Mouse (Mus musculus): Measurements from ENCODE around the gene Gnb5. TPM values are rescaled to one million over a fixed set of nuclear protein-coding genes. Genes with fewer than 3 reads are reported as not detected.

The Gnb5 gene
- polyA plus RNA-seq, 1 experiment from 2014 or later, result 78.1 TPM

DNA sequence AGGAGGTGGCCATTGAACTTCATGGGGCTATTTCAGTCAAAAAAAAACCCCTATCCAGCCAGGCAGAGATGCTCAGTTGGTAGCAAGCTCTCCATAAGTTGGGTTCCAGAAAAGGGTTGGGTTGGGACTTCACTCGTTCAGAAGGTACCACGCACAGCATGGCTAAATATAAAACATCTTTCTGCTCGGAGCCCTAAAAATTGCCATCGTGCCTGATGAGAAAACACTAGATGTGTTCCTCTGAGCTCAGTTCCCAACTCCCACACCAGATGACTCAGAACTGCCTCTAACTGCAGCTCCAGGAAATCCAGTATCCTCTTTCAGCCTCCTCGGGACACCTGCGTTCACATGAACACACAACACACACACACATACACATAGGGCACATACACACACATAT is 31.9 kb downstream of the Gnb5 start:
- no peaks in the 10 kb centered on the region for H3K9me3 ChIP-seq (replicated peaks; ENCODE audit: control insufficient read depth, low read length, poor library complexity, severe bottlenecking)
- no peak overlapping the region for H3K9ac ChIP-seq (ENCODE audit: low read depth, low read length)
- H3K4me1 ChIP-seq (ENCODE audit: control insufficient read depth, insufficient read depth, low read length), result no peaks in the 10 kb centered on the region
- WGBS, result 92% methylated on average over 6 of the region's 6 CpGs
- no peaks in the 10 kb centered on the region for H3K27me3 ChIP-seq (ENCODE audit: control insufficient read depth, insufficient read depth, low read depth, low read length)
- no peak overlapping the region for H3K27ac ChIP-seq (ENCODE audit: low read length)
- H3K4me3 ChIP-seq (ENCODE audit: low read depth, low read length), result no peak overlapping the region
- no peak for ATAC-seq
- peaks cover 48% of the 10 kb centered on the region for H3K36me3 ChIP-seq (ENCODE audit: control insufficient read depth, insufficient read depth, low read length)
- no peak overlapping the region for H3K4me2 ChIP-seq (ENCODE audit: low read length)

DNA sequence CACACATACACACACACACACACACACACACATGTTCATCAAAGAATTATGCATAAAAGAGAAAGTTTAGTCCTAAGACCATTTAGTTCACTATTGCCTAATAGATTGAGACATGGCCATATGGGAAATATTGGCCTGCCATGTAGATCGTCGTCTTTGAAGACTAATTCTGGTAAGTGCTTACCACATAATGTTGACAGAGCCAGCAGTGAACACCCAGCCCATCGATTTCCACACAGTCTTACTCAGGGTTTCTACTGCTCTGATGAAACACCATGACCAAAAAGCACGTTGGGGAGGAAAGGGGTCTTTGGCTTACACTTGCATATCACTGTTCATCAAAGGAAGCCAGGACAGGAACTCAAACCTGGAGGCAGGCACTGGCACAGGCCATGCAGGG is 36.3 kb downstream of the Gnb5 start:
- no peak for ATAC-seq

DNA sequence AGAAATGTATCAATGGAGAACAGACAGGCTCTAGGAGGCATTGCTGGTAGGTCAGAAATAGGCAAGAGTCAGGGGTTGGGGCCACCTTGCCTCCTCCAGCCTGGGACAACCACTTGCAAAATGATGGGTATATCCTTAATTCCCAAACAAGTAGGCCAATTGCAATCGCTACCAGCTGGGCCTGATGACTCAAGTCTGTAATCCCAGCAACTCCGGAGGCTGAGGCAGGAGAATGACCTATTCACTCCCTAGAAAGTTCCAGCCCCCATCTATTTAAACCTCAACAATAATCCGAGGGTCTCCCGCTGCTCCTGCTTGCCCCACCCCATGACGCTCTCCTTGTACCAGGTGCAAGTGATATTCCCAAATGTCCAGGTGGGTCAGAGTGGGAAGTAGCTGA is 41.4 kb downstream of the Gnb5 start, which contains the start of gene Bcl2l10:
Gene Bcl2l10 (plus strand): TSS at position 301 of the 400 bp plus-strand sequence.
- no peak within 1 kb of the TSS for H3K27ac ChIP-seq (ENCODE audit: low read length)
- WGBS, result 93% methylated on average over 5 of the region's 5 CpGs
- H3K36me3 ChIP-seq (ENCODE audit: control insufficient read depth, insufficient read depth, low read length), result peaks cover 21% of the 10 kb centered on the region
- H3K9me3 ChIP-seq (replicated peaks; ENCODE audit: control insufficient read depth, low read length, poor library complexity, severe bottlenecking), result no peaks in the 10 kb centered on the region
- no peak within 1 kb of the TSS for H3K4me2 ChIP-seq (ENCODE audit: low read length)
- no peaks in the 10 kb centered on the region for H3K27me3 ChIP-seq (ENCODE audit: control insufficient read depth, insufficient read depth, low read depth, low read length)
- H3K4me1 ChIP-seq (ENCODE audit: control insufficient read depth, insufficient read depth, low read length), result no peaks in the 10 kb centered on the region
- no peak for ATAC-seq
- H3K9ac ChIP-seq (ENCODE audit: low read depth, low read length), result no peak within 1 kb of the TSS
- H3K4me3 ChIP-seq (ENCODE audit: low read depth, low read length), result no peak within 1 kb of the TSS

More for the DNA sequence above, 36.3 kb downstream of the Gnb5 start:
- Histone ChIP-seq H3K4me2 (ENCODE audit: low read length) (no peak overlapping the region), H3K27ac (ENCODE audit: low read length) (no peak overlapping the region), H3K4me1 (ENCODE audit: control insufficient read depth, insufficient read depth, low read length) (no peaks in the 10 kb centered on the region), H3K4me3 (ENCODE audit: low read depth, low read length) (no peak overlapping the region), H3K9me3 (replicated peaks; ENCODE audit: control insufficient read depth, low read length, poor library complexity, severe bottlenecking) (no peaks in the 10 kb centered on the region), H3K36me3 (ENCODE audit: control insufficient read depth, insufficient read depth, low read length) (peaks cover 43% of the 10 kb centered on the region), H3K27me3 (ENCODE audit: control insufficient read depth, insufficient read depth, low read depth, low read length) (no peaks in the 10 kb centered on the region), H3K9ac (ENCODE audit: low read depth, low read length) (no peak overlapping the region)
- WGBS, result 89% methylated on average over 4 of the region's 4 CpGs

DNA sequence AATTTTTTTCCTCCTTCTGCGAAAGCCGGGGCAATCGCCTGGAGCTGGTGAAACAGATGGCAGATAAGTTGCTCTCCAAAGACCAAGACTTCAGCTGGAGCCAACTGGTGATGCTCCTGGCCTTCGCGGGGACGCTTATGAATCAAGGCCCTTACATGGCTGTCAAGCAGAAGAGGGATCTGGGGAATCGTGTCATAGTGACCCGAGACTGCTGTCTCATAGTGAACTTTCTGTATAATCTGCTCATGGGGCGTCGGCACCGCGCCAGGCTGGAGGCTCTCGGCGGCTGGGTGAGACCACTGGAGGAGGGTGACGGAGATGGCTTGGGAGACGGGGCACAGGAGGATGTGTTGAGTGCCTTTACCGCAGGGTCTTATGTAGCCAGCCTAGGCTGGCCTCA is 42.0 kb downstream of the Gnb5 start:
- no peaks in the 10 kb centered on the region for H3K9me3 ChIP-seq (replicated peaks; ENCODE audit: control insufficient read depth, low read length, poor library complexity, severe bottlenecking)
- no peak overlapping the region for H3K4me2 ChIP-seq (ENCODE audit: low read length)
- no peaks in the 10 kb centered on the region for H3K27me3 ChIP-seq (ENCODE audit: control insufficient read depth, insufficient read depth, low read depth, low read length)
- ATAC-seq, result no peak
- H3K36me3 ChIP-seq (ENCODE audit: control insufficient read depth, insufficient read depth, low read length), result peaks cover 17% of the 10 kb centered on the region
- no peaks in the 10 kb centered on the region for H3K4me1 ChIP-seq (ENCODE audit: control insufficient read depth, insufficient read depth, low read length)
- no peak overlapping the region for H3K27ac ChIP-seq (ENCODE audit: low read length)
- WGBS, result 92% methylated on average over 17 of the region's 17 CpGs
- H3K4me3 ChIP-seq (ENCODE audit: low read depth, low read length), result no peak overlapping the region
- H3K9ac ChIP-seq (ENCODE audit: low read depth, low read length), result no peak overlapping the region

DNA sequence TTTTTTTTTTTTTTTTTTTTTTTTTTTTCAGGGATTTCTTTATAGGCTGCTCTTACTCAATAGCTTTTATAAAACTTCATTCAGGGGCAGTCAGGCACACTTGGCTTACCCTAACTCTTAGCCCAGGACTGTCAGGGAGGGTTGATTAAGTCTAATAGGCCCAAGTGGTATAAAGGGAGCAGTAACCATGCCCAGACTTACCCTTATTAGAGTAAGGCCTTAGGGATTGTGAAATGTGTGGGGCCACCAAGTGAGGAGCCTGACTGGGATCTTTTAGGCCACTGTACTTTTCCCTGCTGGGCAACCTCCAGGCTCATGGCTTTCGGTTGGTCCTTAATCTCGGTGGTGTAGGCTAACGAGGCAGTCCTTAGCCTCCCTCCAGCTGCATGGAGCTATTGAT is 42.6 kb downstream of the Gnb5 start:
- Histone ChIP-seq H3K27me3 (ENCODE audit: control insufficient read depth, insufficient read depth, low read depth, low read length) (no peaks in the 10 kb centered on the region), H3K27ac (ENCODE audit: low read length) (no peak overlapping the region), H3K9ac (ENCODE audit: low read depth, low read length) (no peak overlapping the region), H3K4me2 (ENCODE audit: low read length) (no peak overlapping the region), H3K9me3 (replicated peaks; ENCODE audit: control insufficient read depth, low read length, poor library complexity, severe bottlenecking) (no peaks in the 10 kb centered on the region), H3K4me1 (ENCODE audit: control insufficient read depth, insufficient read depth, low read length) (no peaks in the 10 kb centered on the region), H3K4me3 (ENCODE audit: low read depth, low read length) (no peak overlapping the region), H3K36me3 (ENCODE audit: control insufficient read depth, insufficient read depth, low read length) (peaks cover 13% of the 10 kb centered on the region)
- ATAC-seq, result no peak
- WGBS, result 57% methylated on average over 3 of the region's 3 CpGs

DNA sequence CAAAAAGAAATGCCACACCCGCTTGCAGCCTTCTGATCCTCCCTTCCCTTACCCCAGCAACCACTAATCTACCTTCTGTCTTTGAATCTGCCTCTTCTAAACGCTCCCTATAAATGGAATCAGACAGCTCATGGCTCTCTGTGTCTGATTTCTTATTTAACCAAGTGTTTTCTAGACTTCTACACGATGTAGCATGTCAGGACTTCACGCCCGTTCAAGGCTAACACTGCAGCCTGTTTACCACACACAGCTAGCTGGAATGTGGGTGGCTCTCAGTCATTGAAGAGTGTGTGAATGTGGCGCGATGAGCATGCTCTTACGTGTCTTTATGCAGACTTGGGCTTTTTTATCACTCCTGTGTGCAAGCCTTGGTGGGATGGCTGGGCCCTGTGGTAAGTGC is 47.0 kb downstream of the Gnb5 start:
- ATAC-seq, result no peak
- Histone ChIP-seq H3K27ac (ENCODE audit: low read length) (no peak overlapping the region), H3K4me1 (ENCODE audit: control insufficient read depth, insufficient read depth, low read length) (no peaks in the 10 kb centered on the region), H3K4me2 (ENCODE audit: low read length) (no peak overlapping the region), H3K27me3 (ENCODE audit: control insufficient read depth, insufficient read depth, low read depth, low read length) (no peaks in the 10 kb centered on the region), H3K36me3 (ENCODE audit: control insufficient read depth, insufficient read depth, low read length) (no peaks in the 10 kb centered on the region), H3K4me3 (ENCODE audit: low read depth, low read length) (no peak overlapping the region), H3K9me3 (replicated peaks; ENCODE audit: control insufficient read depth, low read length, poor library complexity, severe bottlenecking) (no peaks in the 10 kb centered on the region), H3K9ac (ENCODE audit: low read depth, low read length) (no peak overlapping the region)
- whole genome bisulfite sequencing, result 73% methylated on average over 8 of the region's 8 CpGs

DNA sequence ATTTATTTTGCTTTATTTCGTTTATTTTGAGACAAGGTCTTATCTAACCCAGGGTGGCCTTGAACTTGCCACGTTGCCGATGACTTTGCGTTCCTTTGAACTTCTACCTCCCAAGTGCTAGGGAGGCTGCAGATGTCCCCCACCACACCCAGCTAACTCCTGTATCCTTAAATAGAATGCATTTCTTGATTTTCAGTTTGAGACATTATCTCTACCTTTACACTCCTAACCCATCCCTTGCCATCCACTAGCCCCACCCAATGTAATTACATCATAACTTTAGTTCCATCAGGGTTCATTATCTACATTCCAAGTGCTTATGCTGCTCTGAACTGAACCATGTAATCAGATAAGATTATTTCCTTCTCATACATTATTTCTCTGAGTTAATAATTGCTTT is 49.7 kb downstream of the Gnb5 start:
- WGBS, result 90% methylated on average over 4 of the region's 4 CpGs
- H3K9me3 ChIP-seq (replicated peaks; ENCODE audit: control insufficient read depth, low read length, poor library complexity, severe bottlenecking), result no peaks in the 10 kb centered on the region
- no peak for ATAC-seq
- no peak overlapping the region for H3K4me2 ChIP-seq (ENCODE audit: low read length)
- no peak overlapping the region for H3K27ac ChIP-seq (ENCODE audit: low read length)
- no peaks in the 10 kb centered on the region for H3K36me3 ChIP-seq (ENCODE audit: control insufficient read depth, insufficient read depth, low read length)
- no peak overlapping the region for H3K4me3 ChIP-seq (ENCODE audit: low read depth, low read length)
- no peaks in the 10 kb centered on the region for H3K27me3 ChIP-seq (ENCODE audit: control insufficient read depth, insufficient read depth, low read depth, low read length)
- H3K9ac ChIP-seq (ENCODE audit: low read depth, low read length), result no peak overlapping the region
- no peaks in the 10 kb centered on the region for H3K4me1 ChIP-seq (ENCODE audit: control insufficient read depth, insufficient read depth, low read length)

DNA sequence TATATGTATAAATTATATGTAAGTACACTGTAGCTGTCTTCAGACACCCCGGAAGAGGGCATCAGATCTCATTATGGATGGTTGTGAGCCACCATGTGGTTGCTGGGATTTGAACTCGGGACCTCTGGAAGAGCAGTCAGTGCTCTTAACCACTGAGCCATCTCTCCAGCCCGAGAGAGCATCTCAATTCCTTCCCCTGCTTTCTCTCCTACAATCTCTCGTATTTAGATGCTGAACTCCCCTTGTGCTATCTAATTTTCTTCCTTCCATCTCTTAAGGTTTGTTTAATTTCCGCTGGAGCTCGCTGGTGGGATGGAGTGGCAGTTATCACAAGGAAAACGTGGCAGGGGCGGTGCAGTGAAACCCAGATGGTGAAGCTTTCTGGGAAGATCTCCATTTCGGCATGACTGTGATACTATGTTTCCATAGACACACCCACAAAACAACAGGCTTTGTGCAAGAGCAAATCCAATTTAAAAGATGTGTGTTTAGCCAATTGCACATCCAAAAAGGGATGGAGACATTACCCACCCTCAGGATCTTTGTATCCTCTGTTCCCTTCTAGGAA is 51.1 kb downstream of the Gnb5 start:
- Histone ChIP-seq H3K4me2 (ENCODE audit: low read length) (no peak overlapping the region), H3K4me1 (ENCODE audit: control insufficient read depth, insufficient read depth, low read length) (no peaks in the 10 kb centered on the region), H3K27ac (ENCODE audit: low read length) (no peak overlapping the region), H3K4me3 (ENCODE audit: low read depth, low read length) (no peak overlapping the region), H3K9ac (ENCODE audit: low read depth, low read length) (no peak overlapping the region), H3K27me3 (ENCODE audit: control insufficient read depth, insufficient read depth, low read depth, low read length) (no peaks in the 10 kb centered on the region), H3K36me3 (ENCODE audit: control insufficient read depth, insufficient read depth, low read length) (no peaks in the 10 kb centered on the region), H3K9me3 (replicated peaks; ENCODE audit: control insufficient read depth, low read length, poor library complexity, severe bottlenecking) (no peaks in the 10 kb centered on the region)
- WGBS, result 81% methylated on average over 9 of the region's 9 CpGs
- no peak for ATAC-seq

DNA sequence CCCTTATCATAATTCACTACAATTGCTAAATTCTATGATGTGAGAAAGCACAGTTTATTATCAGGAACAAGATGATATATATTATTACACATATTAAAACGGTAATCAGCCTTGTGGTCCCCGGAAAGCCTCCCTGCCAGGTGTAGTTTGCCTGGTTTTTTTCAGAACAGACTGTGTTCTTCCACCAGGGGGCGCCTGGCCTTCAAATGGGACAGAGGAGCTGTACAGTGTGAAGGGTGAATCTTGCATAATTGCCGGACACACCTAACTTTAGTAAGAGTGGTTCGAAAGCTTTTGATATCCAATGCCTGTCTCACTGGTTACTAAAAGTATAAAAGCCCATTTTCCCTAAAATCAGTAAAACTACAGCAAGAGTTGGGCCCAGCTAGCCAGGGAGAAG is 55.6 kb downstream of the Gnb5 start:
- 34% methylated on average over 5 of the region's 5 CpGs for WGBS
- Histone ChIP-seq H3K36me3 (ENCODE audit: control insufficient read depth, insufficient read depth, low read length) (no peaks in the 10 kb centered on the region), H3K4me1 (ENCODE audit: control insufficient read depth, insufficient read depth, low read length) (no peaks in the 10 kb centered on the region), H3K27me3 (ENCODE audit: control insufficient read depth, insufficient read depth, low read depth, low read length) (no peaks in the 10 kb centered on the region), H3K4me2 (ENCODE audit: low read length) (no peak overlapping the region), H3K9ac (ENCODE audit: low read depth, low read length) (no peak overlapping the region), H3K27ac (ENCODE audit: low read length) (no peak overlapping the region), H3K9me3 (replicated peaks; ENCODE audit: control insufficient read depth, low read length, poor library complexity, severe bottlenecking) (no peaks in the 10 kb centered on the region), H3K4me3 (ENCODE audit: low read depth, low read length) (no peak overlapping the region)
- no peak for ATAC-seq

All from midbrain, embryonic 16.5 days (tissue).